Mouse (Mus musculus): ENCODE data around the gene Adra2a.

DNA sequence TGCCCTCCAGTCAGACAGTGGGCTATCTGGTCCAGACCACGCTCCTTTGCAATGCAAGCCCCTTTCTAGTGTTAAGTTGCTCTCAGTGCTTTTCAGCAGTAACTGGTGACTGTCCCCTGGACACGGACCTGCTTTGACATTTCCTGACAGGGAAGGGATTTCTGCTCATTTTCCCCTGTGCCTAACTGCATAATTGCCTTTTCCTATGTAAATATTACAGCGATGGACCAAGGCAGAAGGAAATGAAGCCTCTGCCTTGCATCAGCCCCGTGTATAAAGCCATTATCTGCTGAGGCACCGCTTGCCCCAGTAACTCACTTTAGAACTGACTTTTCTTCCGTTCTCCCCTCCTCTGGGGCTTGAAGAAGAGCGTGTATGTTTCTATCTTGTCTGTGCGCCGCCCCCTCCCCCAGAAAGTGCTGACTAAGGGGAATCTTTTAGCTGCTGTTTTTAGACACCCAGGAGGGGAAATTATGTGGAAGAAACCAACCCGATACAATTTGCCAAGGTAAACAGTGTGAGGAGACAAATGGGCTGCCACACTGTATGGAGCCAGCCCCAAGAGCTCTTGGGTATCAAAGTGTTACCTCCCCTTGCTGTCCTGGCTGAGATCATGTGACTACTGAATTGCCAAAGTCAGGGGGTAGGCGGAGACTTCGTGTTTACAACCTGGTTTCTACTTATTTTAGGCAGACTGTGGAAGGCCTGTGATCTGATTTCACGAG, 4.4 kb downstream of the Adra2a start:
- TF ChIP-seq POLR2A (IDR thresholded peaks at IDR 0.05; ENCODE audit: borderline replicate concordance, insufficient read depth, low read length): no peak
- no peak for TF ChIP-seq CTCF (IDR thresholded peaks at IDR 0.05; ENCODE audit: borderline replicate concordance, insufficient read depth, low read depth, low read length)
